Mouse (Mus musculus) heart, embryonic 15.5 days (tissue): ENCODE measurements around the gene Fam213b. TPM values are rescaled to one million over a fixed set of nuclear protein-coding genes. Genes with fewer than 3 reads are reported as not detected.

ENCODE experiments used
- ATAC-seq: fragments of 200-750 bp; cut with Nextera tagmentation; replicated peaks from 2 replicates; pipeline ENCODE4 v1.8.0; 2017; ENCODE audit warnings: low read depth, moderate TSS enrichment; ENCODE audit not compliant: insufficient number of reproducible peaks, insufficient read depth, low FRiP score
- H3K27ac ChIP-seq: fragments of 300-500 bp; sonication (generic); 2 replicates; pipeline ENCODE4 v1.5.1; 2015; ENCODE audit warnings: mild to moderate bottlenecking, inconsistent platforms
- H3K27me3 ChIP-seq: fragments of 300-500 bp; sonication (generic); 2 replicates; pipeline ENCODE4 v1.6.1; 2015; ENCODE audit warnings: inconsistent platforms
- H3K36me3 ChIP-seq: fragments of 300-500 bp; sonication (generic); 2 replicates; pipeline ENCODE4 v1.6.1; 2015; ENCODE audit warnings: mild to moderate bottlenecking, inconsistent platforms
- H3K4me1 ChIP-seq: fragments of 300-500 bp; sonication (generic); replicated peaks from 2 replicates; pipeline ENCODE4 v1.6.1; 2015; ENCODE audit warnings: inconsistent platforms
- H3K4me2 ChIP-seq: fragments of 300-500 bp; sonication (generic); 2 replicates; pipeline ENCODE4 v1.6.1; 2015; ENCODE audit warnings: inconsistent platforms, mild to moderate bottlenecking, moderate library complexity
- H3K4me3 ChIP-seq: fragments of 300-500 bp; sonication (generic); 2 replicates; pipeline ENCODE4 v1.5.1; 2015; ENCODE audit warnings: mild to moderate bottlenecking, inconsistent platforms
- H3K9ac ChIP-seq: fragments of 300-500 bp; sonication (generic); 2 replicates; pipeline ENCODE4 v1.6.1; 2015; ENCODE audit warnings: mild to moderate bottlenecking, inconsistent platforms
- H3K9me3 ChIP-seq: fragments of 300-500 bp; sonication (generic); replicated peaks from 2 replicates; pipeline ENCODE4 v1.6.1; 2016; ENCODE audit warnings: inconsistent platforms
- WGBS: fragments of 180-500 bp; shearing (Covaris S2); methylation state at CpG from one replicate; pipeline ENCODE4 v1.1.7; 2015; ENCODE audit warnings: mixed read lengths; 5-methylcytosine and 5-hydroxymethylcytosine counted together
- polyA plus RNA-seq: library from polyadenylated mRNA; unstranded; fragments of >200 nt; fragmentation: Nextera tagmentation; extraction: Ambion mirVana; gene quantifications from 2 replicates; pipeline ENCODE4 v1.2.1, GENCODE M21; 2015

Fam213b gene
- polyA plus RNA-seq, 1 experiment from 2014 or later: 46.7 TPM

GRCm38 (mm10) chr4:154856882-154857281, 42.1 kb downstream of the Fam213b start:
- Histone ChIP-seq H3K4me1 (peaks cover 19% of the 10 kb centered on the region), H3K9ac (no peak overlapping the region), H3K36me3 (no peaks in the 10 kb centered on the region), H3K4me2 (0 out of 2 replicates have a peak overlapping the region, but pooled peaks have one; percentile 96), H3K9me3 (no peaks in the 10 kb centered on the region), H3K27me3 (peaks cover 55% of the 10 kb centered on the region), H3K4me3 (0 out of 2 replicates have a peak overlapping the region, but pooled peaks have one; percentile 56), H3K27ac (no peak overlapping the region)
- WGBS: 89% methylated on average over 7 of the region's 7 CpGs
- no peak for ATAC-seq

GRCm38 (mm10) chr4:154856480-154856837, 42.5 kb downstream of the Fam213b start:
- Histone ChIP-seq H3K27me3 (peaks cover 55% of the 10 kb centered on the region), H3K9ac (peak overlapping the region; percentile 56), H3K36me3 (no peaks in the 10 kb centered on the region), H3K27ac (no peak overlapping the region), H3K4me3 (peak overlapping the region; percentile 56), H3K9me3 (no peaks in the 10 kb centered on the region), H3K4me1 (peaks cover 19% of the 10 kb centered on the region), H3K4me2 (peak overlapping the region; percentile 96)
- 0 out of 2 replicates have a peak, but pooled peaks have one; percentile 1 for ATAC-seq
- WGBS: 15% methylated on average over 9 of the region's 9 CpGs

GRCm38 (mm10) chr4:154855721-154856479, 43.0 kb downstream of the Fam213b start:
- Histone ChIP-seq H3K27me3 (peaks cover 55% of the 10 kb centered on the region), H3K36me3 (no peaks in the 10 kb centered on the region), H3K9ac (peak overlapping the region; percentile 56), H3K4me1 (peaks cover 19% of the 10 kb centered on the region), H3K4me2 (peak overlapping the region; percentile 96), H3K9me3 (no peaks in the 10 kb centered on the region), H3K4me3 (peak overlapping the region; percentile 56), H3K27ac (no peak overlapping the region)
- ATAC-seq: peak; percentile 79
- under 1% methylated on average over 110 of the region's 110 CpGs for WGBS

DNA sequence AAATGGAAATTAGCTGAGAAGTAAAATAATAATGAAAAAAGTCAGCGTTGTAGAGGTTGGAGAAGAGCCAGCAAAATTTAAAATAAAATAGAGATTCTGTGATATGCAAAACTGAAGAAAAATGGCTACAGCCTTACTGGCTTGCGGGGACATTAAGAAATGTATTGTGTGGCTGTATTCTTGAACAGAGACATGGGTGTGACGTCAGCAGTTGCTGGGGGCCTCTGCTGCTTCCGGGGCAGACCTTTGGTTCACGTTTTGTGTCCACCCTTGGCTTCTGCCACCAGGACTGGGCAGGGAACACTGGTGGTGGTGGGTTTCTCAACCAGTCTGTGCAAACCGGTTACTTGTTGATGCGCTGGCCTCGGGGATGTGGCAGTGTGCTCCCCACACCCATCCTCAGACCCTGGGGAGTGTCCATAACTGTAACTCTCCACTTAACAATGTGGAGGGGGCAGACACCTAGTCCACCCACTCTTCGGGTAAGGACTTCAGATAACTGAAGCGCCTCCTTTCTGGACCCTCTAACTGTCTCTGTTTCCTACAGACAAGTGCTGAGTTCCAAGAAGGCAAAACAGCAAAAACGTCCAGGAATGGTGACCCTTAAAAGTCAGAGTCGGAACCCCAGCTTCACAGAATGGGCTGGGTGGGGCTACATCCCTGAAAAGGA, 44.1 kb downstream of the Fam213b start:
- ATAC-seq: no peak
- no peaks in the 10 kb centered on the region for H3K36me3 ChIP-seq
- H3K4me3 ChIP-seq: no peak overlapping the region
- H3K27me3 ChIP-seq: peaks cover 53% of the 10 kb centered on the region
- peak overlapping the region; percentile 96 for H3K4me2 ChIP-seq
- peaks cover 19% of the 10 kb centered on the region for H3K4me1 ChIP-seq
- H3K27ac ChIP-seq: no peak overlapping the region
- no peak overlapping the region for H3K9ac ChIP-seq
- no peaks in the 10 kb centered on the region for H3K9me3 ChIP-seq
- WGBS: 48% methylated on average over 12 of the region's 12 CpGs

DNA sequence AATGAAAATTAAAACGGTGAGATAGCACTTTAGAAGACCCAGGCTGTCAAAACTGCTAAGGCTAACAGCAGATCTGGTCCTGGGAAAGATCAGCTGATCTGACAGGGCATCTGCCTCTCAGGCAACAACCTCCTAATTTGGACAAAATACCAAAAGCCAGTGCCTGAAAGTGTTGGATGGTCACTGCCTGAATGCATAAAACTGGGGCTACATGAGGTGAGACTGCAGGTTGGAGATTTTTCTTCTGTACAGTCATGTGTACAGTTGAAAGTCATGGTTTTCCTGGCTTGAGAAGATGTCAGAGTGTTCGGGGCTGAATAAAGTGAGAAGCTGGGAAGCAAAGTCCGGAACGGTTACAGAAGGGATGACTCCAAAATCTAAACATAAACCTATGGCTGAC, 45.1 kb downstream of the Fam213b start:
- H3K36me3 ChIP-seq: no peaks in the 10 kb centered on the region
- H3K27me3 ChIP-seq: peaks cover 47% of the 10 kb centered on the region
- no peak overlapping the region for H3K4me2 ChIP-seq
- H3K9ac ChIP-seq: no peak overlapping the region
- peaks cover 19% of the 10 kb centered on the region for H3K4me1 ChIP-seq
- no peak for ATAC-seq
- H3K27ac ChIP-seq: no peak overlapping the region
- 66% methylated on average over 4 of the region's 4 CpGs for WGBS
- H3K9me3 ChIP-seq: no peaks in the 10 kb centered on the region
- H3K4me3 ChIP-seq: no peak overlapping the region

GRCm38 (mm10) chr4:154852696-154853095, 46.2 kb downstream of the Fam213b start:
- ATAC-seq: no peak
- Histone ChIP-seq H3K9ac (no peak overlapping the region), H3K27ac (no peak overlapping the region), H3K9me3 (no peaks in the 10 kb centered on the region), H3K36me3 (no peaks in the 10 kb centered on the region), H3K4me3 (no peak overlapping the region), H3K4me1 (peaks cover 19% of the 10 kb centered on the region), H3K4me2 (no peak overlapping the region), H3K27me3 (peaks cover 39% of the 10 kb centered on the region)
- WGBS: 86% methylated on average over 1 of the region's 1 CpGs

Other genes with a start within 250 kb of the Fam213b start
- not detected in 2 replicates for gene Actrt2, start 231.3 kb downstream of the Fam213b start, polyA plus RNA-seq
- gene Ttc34, start 61.7 kb downstream of the Fam213b start, polyA plus RNA-seq: 0.06 and 0.14 TPM in 2 replicates
- gene Mmel1, start 29.6 kb downstream of the Fam213b start, polyA plus RNA-seq: 0.58 and 0.60 TPM in 2 replicates
- gene Tnfrsf14, start 29.4 kb upstream of the Fam213b start, polyA plus RNA-seq: 0.57 and 1.2 TPM in 2 replicates
- gene Hes5, start 61.8 kb upstream of the Fam213b start, polyA plus RNA-seq: 0.49 and 0.77 TPM in 2 replicates
- gene Pank4, start 65.0 kb upstream of the Fam213b start, polyA plus RNA-seq: 36.6 and 44.5 TPM in 2 replicates
- gene Plch2, start 157.6 kb upstream of the Fam213b start, polyA plus RNA-seq: 0.43 and 2.4 TPM in 2 replicates
- 16.3 and 18.6 TPM in 2 replicates for gene Pex10, start 167.9 kb upstream of the Fam213b start, polyA plus RNA-seq
- 117 and 120 TPM in 2 replicates for gene Rer1, start 187.2 kb upstream of the Fam213b start, polyA plus RNA-seq
- 1.9 and 2.5 TPM in 2 replicates for gene Morn1, start 187.4 kb upstream of the Fam213b start, polyA plus RNA-seq